Mouse (Mus musculus): Measurements from ENCODE around the gene Nckap1l. TPM values are rescaled to one million over a fixed set of nuclear protein-coding genes. Genes with fewer than 3 reads are reported as not detected.
A peak's percentile ranks its signal among the peaks of the same experiment; 100 is the strongest.

Gene Nckap1l
- total and polyA plus RNA-seq, 3 experiments, result 3.6 to 4.2 (median 4.0) TPM

GRCm38 (mm10) chr15:103514119-103514518, 60.5 kb downstream of the Nckap1l start:
- H3K27ac ChIP-seq, result peak overlapping the region; percentile 63

GRCm38 (mm10) chr15:103514914-103515313, 61.3 kb downstream of the Nckap1l start:
- 26% methylated on average over 3 of the region's 3 CpGs for WGBS

More at GRCm38 (mm10) chr15:103514119-103514518, 60.5 kb downstream of the Nckap1l start:
- no peaks in the 10 kb centered on the region for H3K79me2 ChIP-seq (replicated peaks; ENCODE audit: control insufficient read depth, insufficient read depth, low read length)
- no peak overlapping the region for H3K9ac ChIP-seq (ENCODE audit: low read depth, low read length)
- H3K27me3 ChIP-seq (ENCODE audit: control insufficient read depth, insufficient read depth, low read length), result no peaks in the 10 kb centered on the region
- TF ChIP-seq EP300 (IDR thresholded peaks at IDR 0.05; ENCODE audit: insufficient read depth, low read depth, low read length) (no peak), POLR2A (IDR thresholded peaks at IDR 0.05; ENCODE audit: insufficient read depth, low read depth, low read length) (peak; percentile 51; the same call in 1 of the 2 replicates)
- H3K4me1 ChIP-seq (ENCODE audit: control insufficient read depth, insufficient read depth, low read length), result no peaks in the 10 kb centered on the region
- intact Hi-C loops (cut with DNase I), result no loop called here
- H3K4me3 ChIP-seq, result 0 out of 2 replicates have a peak overlapping the region, but pooled peaks have one; percentile 22
- 6% methylated on average over 10 of the region's 10 CpGs for WGBS
- H3K36me3 ChIP-seq (ENCODE audit: control insufficient read depth, insufficient read depth, low read length), result no peaks in the 10 kb centered on the region
- peak; percentile 67 to 77 for DNase-seq

GRCm38 (mm10) chr15:103518600-103519385, 65.2 kb downstream of the Nckap1l start:
- no peak for DNase-seq
- intact Hi-C loops (cut with DNase I), result no loop called here
- Histone ChIP-seq H3K4me1 (ENCODE audit: control insufficient read depth, insufficient read depth, low read length) (no peaks in the 10 kb centered on the region), H3K36me3 (ENCODE audit: control insufficient read depth, insufficient read depth, low read length) (no peaks in the 10 kb centered on the region), H3K79me2 (replicated peaks; ENCODE audit: control insufficient read depth, insufficient read depth, low read length) (no peaks in the 10 kb centered on the region), H3K4me3 (no peak overlapping the region), H3K27ac (no peak overlapping the region), H3K9ac (ENCODE audit: low read depth, low read length) (no peak overlapping the region), H3K27me3 (ENCODE audit: control insufficient read depth, insufficient read depth, low read length) (no peaks in the 10 kb centered on the region)
- TF ChIP-seq EP300 (IDR thresholded peaks at IDR 0.05; ENCODE audit: insufficient read depth, low read depth, low read length) (no peak), POLR2A (IDR thresholded peaks at IDR 0.05; ENCODE audit: insufficient read depth, low read depth, low read length) (no peak), CTCF (IDR thresholded peaks at IDR 0.05) (no peak)
- WGBS, result 15% methylated on average over 5 of the region's 5 CpGs

More at GRCm38 (mm10) chr15:103514914-103515313, 61.3 kb downstream of the Nckap1l start:
- Histone ChIP-seq H3K36me3 (ENCODE audit: control insufficient read depth, insufficient read depth, low read length) (no peaks in the 10 kb centered on the region), H3K27me3 (ENCODE audit: control insufficient read depth, insufficient read depth, low read length) (no peaks in the 10 kb centered on the region), H3K4me1 (ENCODE audit: control insufficient read depth, insufficient read depth, low read length) (no peaks in the 10 kb centered on the region), H3K27ac (peak overlapping the region; percentile 47; the same call in 1 of the 2 replicates), H3K9ac (ENCODE audit: low read depth, low read length) (no peak overlapping the region), H3K79me2 (replicated peaks; ENCODE audit: control insufficient read depth, insufficient read depth, low read length) (no peaks in the 10 kb centered on the region), H3K4me3 (no peak overlapping the region)
- no peak for TF ChIP-seq EP300 (IDR thresholded peaks at IDR 0.05; ENCODE audit: insufficient read depth, low read depth, low read length)
- TF ChIP-seq POLR2A (IDR thresholded peaks at IDR 0.05; ENCODE audit: insufficient read depth, low read depth, low read length), result no peak
- no peak for TF ChIP-seq CTCF (IDR thresholded peaks at IDR 0.05)
- DNase-seq, result peak in 1 of 2 experiments; percentile 35
- intact Hi-C loops (cut with DNase I), result no loop called here

- no peak overlapping the region for H3K4me3 ChIP-seq
- no peaks in the 10 kb centered on the region for H3K79me2 ChIP-seq (replicated peaks; ENCODE audit: control insufficient read depth, insufficient read depth, low read length)
- H3K9ac ChIP-seq (ENCODE audit: low read depth, low read length), result no peak overlapping the region
- no peak overlapping the region for H3K27ac ChIP-seq
- no peak for DNase-seq
- TF ChIP-seq CTCF (IDR thresholded peaks at IDR 0.05) (no peak), POLR2A (IDR thresholded peaks at IDR 0.05; ENCODE audit: insufficient read depth, low read depth, low read length) (no peak), EP300 (IDR thresholded peaks at IDR 0.05; ENCODE audit: insufficient read depth, low read depth, low read length) (no peak)
- WGBS, result 38% methylated on average over 4 of the region's 4 CpGs
- no peaks in the 10 kb centered on the region for H3K27me3 ChIP-seq (ENCODE audit: control insufficient read depth, insufficient read depth, low read length)
- H3K36me3 ChIP-seq (ENCODE audit: control insufficient read depth, insufficient read depth, low read length), result no peaks in the 10 kb centered on the region
- intact Hi-C loops (cut with DNase I), result no loop called here
- no peaks in the 10 kb centered on the region for H3K4me1 ChIP-seq (ENCODE audit: control insufficient read depth, insufficient read depth, low read length)
These were observed 66.1 kb downstream of the Nckap1l start for GRCm38 (mm10) chr15:103519386-103520378.

GRCm38 (mm10) chr15:103522458-103523099, 69.0 kb downstream of the Nckap1l start:
- H3K9ac ChIP-seq (ENCODE audit: low read depth, low read length), result no peak overlapping the region
- no peak overlapping the region for H3K27ac ChIP-seq
- no peaks in the 10 kb centered on the region for H3K79me2 ChIP-seq (replicated peaks; ENCODE audit: control insufficient read depth, insufficient read depth, low read length)
- H3K4me3 ChIP-seq, result no peak overlapping the region
- WGBS, result 57% methylated on average over 3 of the region's 3 CpGs
- TF ChIP-seq POLR2A (IDR thresholded peaks at IDR 0.05; ENCODE audit: insufficient read depth, low read depth, low read length), result no peak
- H3K36me3 ChIP-seq (ENCODE audit: control insufficient read depth, insufficient read depth, low read length), result no peaks in the 10 kb centered on the region
- no peaks in the 10 kb centered on the region for H3K27me3 ChIP-seq (ENCODE audit: control insufficient read depth, insufficient read depth, low read length)
- intact Hi-C loops (cut with DNase I), result no loop called here
- H3K4me1 ChIP-seq (ENCODE audit: control insufficient read depth, insufficient read depth, low read length), result no peaks in the 10 kb centered on the region
- no peak for DNase-seq
